Mouse (Mus musculus) hindbrain, embryonic 10.5 days (tissue): ENCODE data around the gene Sap30l. TPM values are rescaled to one million over a fixed set of nuclear protein-coding genes. Genes with fewer than 3 reads are reported as not detected.
"Not testable (repeated sequence)": the region's sequence is repeated elsewhere in the genome, so short reads cannot be mapped to it uniquely, and the experiment has no call there.

ENCODE experiments used
- DNase-seq: peaks from one replicate; pipeline ENCODE4 v3.0.0-alpha.2; 2017; ENCODE audit warnings: low spot score
- H3K27ac ChIP-seq: fragments of 300-500 bp; sonication (generic); 2 replicates; pipeline ENCODE4 v1.5.1; 2016; ENCODE audit warnings: mild to moderate bottlenecking, moderate library complexity
- H3K27me3 ChIP-seq: fragments of 300-500 bp; sonication (generic); 2 replicates; pipeline ENCODE4 v1.6.1; 2016; ENCODE audit warnings: mild to moderate bottlenecking; ENCODE audit not compliant: poor library complexity, insufficient read depth, severe bottlenecking
- H3K36me3 ChIP-seq: fragments of 300-500 bp; sonication (generic); 2 replicates; pipeline ENCODE4 v1.6.1; 2016; ENCODE audit warnings: mild to moderate bottlenecking, moderate library complexity
- H3K4me1 ChIP-seq: fragments of 300-500 bp; sonication (generic); replicated peaks from 2 replicates; pipeline ENCODE4 v1.6.1; 2016; ENCODE audit warnings: mild to moderate bottlenecking
- H3K4me3 ChIP-seq: fragments of 300-500 bp; sonication (generic); 2 replicates; pipeline ENCODE4 v1.5.1; 2016; ENCODE audit warnings: mild to moderate bottlenecking, moderate library complexity
- H3K9me3 ChIP-seq: fragments of 300-500 bp; sonication (generic); 2 replicates; pipeline ENCODE4 v1.6.1; 2016; ENCODE audit warnings: mild to moderate bottlenecking, moderate library complexity
- WGBS: fragments of 180-500 bp; shearing (Covaris S2); methylation state at CpG from one replicate; pipeline ENCODE4 v1.1.7; 2016; 5-methylcytosine and 5-hydroxymethylcytosine counted together
- polyA plus RNA-seq: library from polyadenylated mRNA; unstranded; fragments of >200 nt; fragmentation: Nextera tagmentation; extraction: Ambion mirVana; gene quantifications from 2 replicates; pipeline ENCODE4 v1.2.1, GENCODE M21; 2016

The Sap30l gene
- polyA plus RNA-seq, 1 experiment from 2014 or later, result 12.7 TPM

DNA sequence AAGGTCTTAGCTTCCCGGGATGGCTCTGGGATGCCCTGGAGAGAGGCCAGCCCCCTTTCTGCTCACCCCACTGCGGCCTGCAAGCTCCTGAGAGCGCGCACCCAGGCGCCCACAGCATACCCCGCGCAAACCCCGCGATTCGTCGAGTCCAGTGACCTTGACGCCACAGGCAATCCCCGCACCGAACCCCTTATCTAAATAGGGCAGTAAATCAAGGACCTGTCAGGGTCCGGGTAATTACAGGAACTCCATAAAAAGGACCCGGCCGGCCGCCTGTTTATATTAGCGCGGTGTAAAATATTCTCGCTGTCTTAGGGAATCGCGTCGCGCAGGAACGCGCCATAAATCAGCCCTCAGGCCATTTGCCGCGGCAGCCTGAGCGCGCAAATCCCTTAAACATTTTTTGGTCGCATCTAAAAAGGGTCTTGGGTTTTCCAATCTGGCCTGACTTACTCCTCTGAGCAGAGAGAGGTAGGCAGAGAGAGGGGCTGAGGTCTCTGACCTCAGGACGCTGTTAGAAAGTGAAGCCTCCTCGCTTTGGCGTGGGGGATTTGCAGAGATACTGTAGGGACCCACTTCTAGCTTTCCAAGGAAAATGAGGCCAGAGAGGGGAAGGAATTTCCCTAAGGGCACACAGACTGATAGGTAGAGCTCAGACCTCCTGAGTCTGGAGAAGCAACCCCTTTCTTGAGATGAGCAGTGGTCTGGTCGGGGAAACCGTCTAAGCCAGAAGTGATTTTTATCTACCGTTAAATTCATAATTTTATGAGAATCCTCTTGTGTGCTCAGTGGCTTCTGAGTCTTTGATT lies 35.6 kb downstream of the Sap30l start:
- Histone ChIP-seq H3K27ac (no peak overlapping the region), H3K27me3 (peaks cover 100% of the 10 kb centered on the region), H3K4me3 (no peak overlapping the region), H3K36me3 (no peaks in the 10 kb centered on the region), H3K4me1 (peaks cover 15% of the 10 kb centered on the region; the same call in 1 of the 2 replicates), H3K9me3 (no peaks in the 10 kb centered on the region)
- DNase-seq, result peak; percentile 46
- WGBS, result 1% methylated on average over 38 of the region's 38 CpGs

DNA sequence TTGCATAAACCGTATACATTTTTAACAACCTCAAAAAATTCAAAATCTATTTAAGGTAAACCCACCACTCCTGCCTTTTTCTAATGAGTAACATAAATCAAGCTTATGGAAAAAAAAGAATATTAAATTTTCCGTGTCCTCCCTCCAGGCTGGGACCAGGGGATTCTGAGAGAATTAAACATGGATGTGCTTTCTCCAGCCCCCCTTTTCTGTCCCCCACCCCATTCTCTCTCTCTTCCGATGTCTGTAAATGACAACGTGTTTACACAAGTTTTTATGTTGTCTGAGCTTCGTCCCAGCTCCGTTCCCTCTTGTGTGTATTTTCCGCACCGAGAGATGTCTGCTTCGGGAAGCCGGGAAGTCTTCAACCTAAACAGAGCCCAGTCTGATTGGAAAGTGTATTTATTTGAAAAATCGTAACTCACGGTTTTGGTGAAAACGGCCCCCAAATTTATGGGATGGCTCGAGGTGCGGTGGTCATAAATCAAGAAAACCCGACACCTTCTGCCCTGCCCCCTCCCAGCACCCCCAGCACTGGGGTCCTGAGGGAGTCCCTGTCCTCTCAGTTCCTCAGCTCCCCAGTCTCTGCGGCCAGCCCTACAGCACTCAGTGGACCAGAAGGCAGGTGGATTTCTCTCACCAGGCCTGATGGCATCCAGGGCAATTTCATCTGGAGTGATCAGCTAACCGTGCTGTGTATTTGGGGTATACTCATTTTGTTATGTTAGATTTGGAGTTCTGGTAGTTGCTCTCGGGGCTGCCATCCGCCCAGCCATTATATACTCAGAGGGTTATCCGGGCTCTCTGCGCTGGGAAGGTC lies 36.6 kb downstream of the Sap30l start:
- H3K27ac ChIP-seq, result no peak overlapping the region
- peaks cover 9% of the 10 kb centered on the region; the same call in 1 of the 2 replicates for H3K4me1 ChIP-seq
- no peak overlapping the region for H3K4me3 ChIP-seq
- no peaks in the 10 kb centered on the region for H3K9me3 ChIP-seq
- peaks cover 100% of the 10 kb centered on the region for H3K27me3 ChIP-seq
- WGBS, result 5% methylated on average over 22 of the region's 22 CpGs
- DNase-seq, result peak; percentile 42
- no peaks in the 10 kb centered on the region for H3K36me3 ChIP-seq

DNA sequence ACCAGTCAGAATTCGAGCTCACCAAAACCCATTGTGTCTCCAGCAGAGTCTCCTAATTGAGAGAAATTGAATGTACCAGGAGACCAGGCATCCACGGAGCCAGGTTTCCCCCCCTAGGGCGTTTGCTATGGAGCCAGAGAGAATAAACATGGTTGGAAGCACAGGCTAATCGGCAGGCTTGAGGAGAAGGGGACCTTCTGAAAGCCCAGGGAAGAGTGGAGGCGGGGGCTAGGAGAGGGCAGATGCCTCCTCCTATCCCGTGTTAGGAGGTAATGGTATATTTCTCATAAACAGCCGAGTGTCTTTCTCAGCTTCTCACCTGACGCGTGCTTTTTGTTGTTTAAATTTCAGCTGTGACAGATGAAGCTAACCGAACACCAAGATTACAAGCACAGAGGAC lies 39.5 kb downstream of the Sap30l start:
- peak; percentile 15 for DNase-seq
- Histone ChIP-seq H3K9me3 (no peaks in the 10 kb centered on the region), H3K27ac (no peak overlapping the region), H3K36me3 (no peaks in the 10 kb centered on the region), H3K4me1 (peaks cover 3% of the 10 kb centered on the region; the same call in 1 of the 2 replicates), H3K4me3 (no peak overlapping the region), H3K27me3 (peaks cover 81% of the 10 kb centered on the region)
- WGBS, result 17% methylated on average over 10 of the region's 10 CpGs

DNA sequence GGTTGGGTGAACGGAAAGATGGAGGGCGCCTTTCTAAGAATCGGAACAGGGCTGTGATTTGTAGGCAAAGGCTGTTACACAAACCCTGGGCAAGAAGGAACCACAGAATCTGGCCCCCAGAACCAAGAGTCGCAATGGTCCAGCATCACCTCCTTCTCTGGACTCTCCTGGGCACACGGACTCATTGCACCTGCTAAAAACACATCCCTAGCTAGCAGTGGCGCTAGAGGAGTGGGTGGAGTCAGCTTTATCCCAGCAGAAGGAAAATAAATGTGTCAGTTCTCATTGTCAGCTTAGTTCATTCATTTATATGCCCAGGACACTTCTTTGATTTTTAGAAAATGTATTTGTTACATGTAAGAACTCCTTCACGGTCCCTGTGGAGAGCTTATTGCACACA lies 40.0 kb downstream of the Sap30l start:
- WGBS, result 29% methylated on average over 7 of the region's 7 CpGs
- Histone ChIP-seq H3K4me1 (peaks cover 3% of the 10 kb centered on the region; the same call in 1 of the 2 replicates), H3K4me3 (no peak overlapping the region), H3K9me3 (no peaks in the 10 kb centered on the region), H3K36me3 (no peaks in the 10 kb centered on the region), H3K27me3 (peaks cover 77% of the 10 kb centered on the region), H3K27ac (no peak overlapping the region)
- peak; percentile 11 for DNase-seq

DNA sequence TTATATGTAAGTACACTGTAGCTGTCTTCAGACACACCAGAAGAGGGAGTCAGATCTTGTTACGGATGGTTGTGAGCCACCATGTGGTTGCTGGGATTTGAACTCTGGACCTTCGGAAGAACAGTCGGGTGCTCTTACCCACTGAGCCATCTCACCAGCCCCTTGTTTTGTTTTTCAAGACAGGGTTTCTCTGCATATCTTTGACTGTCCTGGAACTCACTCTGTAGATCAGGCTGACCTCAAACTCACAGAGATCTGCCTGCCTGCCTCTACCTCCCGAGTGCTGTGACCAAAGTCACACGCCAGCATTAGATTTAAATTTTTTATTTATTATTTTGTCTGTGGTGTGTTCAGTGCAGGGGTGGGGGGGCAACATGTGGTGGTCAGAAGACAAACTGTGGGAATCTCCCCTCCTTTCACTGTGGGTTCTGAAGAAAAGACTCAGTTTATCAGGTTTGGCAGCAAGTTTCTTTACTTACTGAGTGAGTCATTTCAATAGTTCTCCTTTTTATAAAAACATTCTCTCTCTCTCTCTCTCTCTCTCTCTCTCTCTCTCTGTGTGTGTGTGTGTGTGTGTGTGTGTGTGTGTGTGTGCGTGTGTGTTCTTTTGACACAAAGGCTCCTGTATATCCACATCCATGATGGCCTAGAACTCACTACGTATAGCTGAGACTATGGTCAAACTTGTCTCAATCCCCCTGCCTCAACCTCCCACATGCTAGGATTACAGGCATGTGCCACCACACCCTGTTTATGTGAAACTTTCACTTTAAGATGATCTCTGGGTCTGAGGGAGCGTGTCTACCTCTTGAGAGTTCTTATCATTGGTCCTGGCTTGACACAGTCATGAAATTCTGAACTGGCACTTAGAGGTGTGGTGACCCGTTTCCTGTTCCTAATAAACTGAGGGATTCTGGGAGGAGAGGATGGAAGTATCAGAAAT lies 45.3 kb downstream of the Sap30l start:
- DNase-seq, H3K36me3 ChIP-seq, H3K9me3 ChIP-seq, H3K4me1 ChIP-seq, H3K27ac ChIP-seq, H3K4me3 ChIP-seq: not testable (repeated sequence)
- H3K27me3 ChIP-seq, result peaks cover 48% of the 10 kb centered on the region
- 80% methylated on average over 8 of the region's 9 CpGs for WGBS

DNA sequence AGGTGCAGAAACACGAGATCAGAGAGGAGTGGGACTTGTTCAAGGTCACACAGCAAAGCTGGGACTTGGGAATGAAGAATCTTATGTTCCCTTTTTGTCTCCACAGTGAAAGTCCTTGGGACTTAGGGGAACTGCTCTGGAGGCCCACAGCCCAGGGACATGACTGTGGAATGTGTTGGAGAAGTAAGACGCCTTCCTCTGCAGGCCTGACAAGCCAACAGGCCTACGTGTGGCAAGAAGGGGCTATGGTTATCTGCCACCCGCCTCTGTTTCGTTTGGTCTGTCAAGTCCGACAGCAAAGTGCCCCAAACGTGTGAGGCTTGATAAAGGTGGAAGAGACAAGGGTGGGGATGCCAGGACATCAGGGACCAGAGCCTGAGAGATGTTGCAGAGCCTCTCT lies 46.0 kb downstream of the Sap30l start:
- no peaks in the 10 kb centered on the region for H3K4me1 ChIP-seq
- DNase-seq, result no peak
- H3K36me3 ChIP-seq, result no peaks in the 10 kb centered on the region
- H3K4me3 ChIP-seq, result no peak overlapping the region
- 69% methylated on average over 7 of the region's 7 CpGs for WGBS
- H3K27me3 ChIP-seq, result peaks cover 41% of the 10 kb centered on the region
- no peaks in the 10 kb centered on the region for H3K9me3 ChIP-seq
- H3K27ac ChIP-seq, result no peak overlapping the region

DNA sequence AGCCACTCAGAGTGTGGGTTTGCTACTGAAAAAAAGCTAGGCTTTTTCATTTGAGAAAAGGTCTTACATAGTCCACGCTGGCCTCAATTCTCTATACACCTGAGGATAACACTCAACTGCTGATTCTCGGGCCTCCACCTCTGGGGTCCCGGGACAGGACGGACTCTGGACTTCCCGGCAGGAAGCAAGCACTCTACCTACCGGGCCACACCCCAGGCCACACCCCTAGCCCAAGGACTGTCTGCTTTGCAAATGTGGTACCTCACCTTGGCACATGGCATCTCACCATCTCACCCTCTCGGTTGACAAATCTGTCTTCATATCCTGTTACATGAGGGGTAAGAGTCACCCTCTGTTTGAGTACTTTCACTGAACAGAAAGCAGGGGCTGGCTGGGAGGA lies 48.9 kb downstream of the Sap30l start:
- Histone ChIP-seq H3K4me3 (no peak overlapping the region), H3K27ac (no peak overlapping the region), H3K4me1 (no peaks in the 10 kb centered on the region), H3K9me3 (no peaks in the 10 kb centered on the region), H3K27me3 (peaks cover 29% of the 10 kb centered on the region), H3K36me3 (no peaks in the 10 kb centered on the region)
- 66% methylated on average over 7 of the region's 7 CpGs for WGBS
- DNase-seq, result no peak

DNA sequence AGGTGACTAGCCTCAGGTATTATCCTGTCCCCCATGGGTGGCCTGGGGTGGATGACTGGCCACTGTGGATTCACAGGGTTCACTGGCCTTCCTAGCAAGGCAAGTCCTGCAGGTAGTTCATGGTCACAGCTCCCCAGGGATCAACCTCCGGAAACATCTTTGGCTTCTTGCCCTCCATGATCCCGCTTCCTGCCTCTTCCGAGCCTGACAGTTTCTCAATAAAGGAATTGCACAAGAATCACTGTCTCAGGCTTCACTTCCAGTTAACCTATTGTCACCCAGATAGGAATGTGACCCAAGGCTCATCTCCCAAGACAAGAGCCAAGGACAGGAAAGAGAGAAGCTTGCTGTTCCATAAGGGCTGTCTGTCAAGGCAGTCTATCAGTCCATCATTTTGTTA lies 49.5 kb downstream of the Sap30l start:
- DNase-seq, result no peak
- H3K4me1 ChIP-seq, result no peaks in the 10 kb centered on the region
- H3K27me3 ChIP-seq, result peaks cover 24% of the 10 kb centered on the region
- no peak overlapping the region for H3K27ac ChIP-seq
- WGBS, result 59% methylated on average over 3 of the region's 3 CpGs
- no peak overlapping the region for H3K4me3 ChIP-seq
- H3K36me3 ChIP-seq, result no peaks in the 10 kb centered on the region
- H3K9me3 ChIP-seq, result no peaks in the 10 kb centered on the region

DNA sequence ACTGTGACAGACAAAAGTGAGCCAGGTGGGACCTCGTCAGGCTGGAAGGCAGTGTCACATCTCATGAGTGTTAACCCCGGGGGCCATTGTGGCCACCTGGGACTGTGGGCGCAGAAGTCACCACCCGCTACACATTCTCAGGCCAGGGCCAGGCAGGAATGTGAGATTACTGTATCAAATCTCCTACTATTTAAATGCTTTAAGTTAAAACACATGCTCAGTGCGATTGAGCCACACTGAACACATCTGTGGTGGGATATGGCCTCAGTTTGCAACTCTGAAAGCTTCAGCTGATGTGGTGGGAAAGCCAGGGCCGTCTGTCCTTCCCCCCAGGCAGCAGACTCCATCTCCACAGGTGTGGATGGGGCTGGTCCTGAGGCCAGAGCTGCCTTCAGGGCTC lies 52.1 kb downstream of the Sap30l start:
- peaks cover 9% of the 10 kb centered on the region; the same call in 1 of the 2 replicates for H3K4me1 ChIP-seq
- no peaks in the 10 kb centered on the region for H3K9me3 ChIP-seq
- H3K27me3 ChIP-seq, result peaks cover 14% of the 10 kb centered on the region
- no peak overlapping the region for H3K27ac ChIP-seq
- no peaks in the 10 kb centered on the region for H3K36me3 ChIP-seq
- no peak for DNase-seq
- no peak overlapping the region for H3K4me3 ChIP-seq
- 68% methylated on average over 6 of the region's 6 CpGs for WGBS

DNA sequence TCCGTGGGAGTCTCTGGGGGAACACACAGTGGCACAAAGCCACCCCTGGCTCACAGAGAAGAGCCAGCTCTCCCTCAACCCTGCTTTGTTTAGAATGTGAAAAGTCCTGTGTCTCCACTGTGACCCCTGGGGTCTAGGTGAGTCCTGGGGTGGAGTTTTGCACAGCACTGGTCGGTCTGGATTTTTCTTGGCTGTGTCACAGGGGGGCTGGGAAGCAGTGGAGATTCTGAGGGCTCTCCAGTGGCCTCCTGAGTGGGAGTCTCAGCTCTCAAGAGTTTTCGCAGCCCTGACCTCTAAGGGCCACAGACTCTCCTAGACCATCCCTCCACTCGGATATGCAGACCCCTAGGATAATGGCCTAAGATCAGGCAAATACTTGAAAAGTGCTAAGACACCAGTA lies 56.3 kb downstream of the Sap30l start:
- DNase-seq, result no peak
- H3K4me1 ChIP-seq, result peaks cover 9% of the 10 kb centered on the region; the same call in 1 of the 2 replicates

More for the DNA sequence above, 56.3 kb downstream of the Sap30l start:
- no peak overlapping the region for H3K4me3 ChIP-seq
- H3K27ac ChIP-seq, result no peak overlapping the region
- H3K27me3 ChIP-seq, result no peaks in the 10 kb centered on the region
- no peaks in the 10 kb centered on the region for H3K36me3 ChIP-seq
- no peaks in the 10 kb centered on the region for H3K9me3 ChIP-seq
- 39% methylated on average over 4 of the region's 4 CpGs for WGBS
